Mouse (Mus musculus) forebrain, embryonic 11.5 days (tissue): ENCODE results near the gene Olfr317. TPM values are rescaled to one million over a fixed set of nuclear protein-coding genes. Genes with fewer than 3 reads are reported as not detected.
"Not testable (repeated sequence)": the region's sequence is repeated elsewhere in the genome, so short reads cannot be mapped to it uniquely, and the experiment has no call there.

ENCODE experiments used
- ATAC-seq: fragments of 200-750 bp; cut with Nextera tagmentation; replicated peaks from 2 replicates; pipeline ENCODE4 v1.8.0; 2017; ENCODE audit warnings: moderate TSS enrichment; ENCODE audit not compliant: low FRiP score
- DNase-seq: peaks from one replicate; pipeline ENCODE4 v3.0.0-alpha.2; 2017; ENCODE audit warnings: low spot score
- H3K27ac ChIP-seq: fragments of 300-500 bp; sonication (generic); 2 replicates; pipeline ENCODE4 v1.5.1; 2014; ENCODE audit warnings: low read depth, low read length
- H3K27me3 ChIP-seq: fragments of 300-500 bp; sonication (generic); 2 replicates; pipeline ENCODE4 v1.6.1; 2014; ENCODE audit warnings: mild to moderate bottlenecking, low read length, mixed read lengths; ENCODE audit not compliant: control insufficient read depth, insufficient read depth
- H3K36me3 ChIP-seq: fragments of 300-500 bp; sonication (generic); 2 replicates; pipeline ENCODE4 v1.6.1; 2014; ENCODE audit warnings: mild to moderate bottlenecking, low read length, moderate library complexity, mixed read lengths; ENCODE audit not compliant: control insufficient read depth, insufficient read depth
- H3K4me1 ChIP-seq: fragments of 300-500 bp; sonication (generic); replicated peaks from 2 replicates; pipeline ENCODE4 v1.6.1; 2014; ENCODE audit warnings: low read length, mixed read lengths; ENCODE audit not compliant: control insufficient read depth, insufficient read depth
- H3K4me2 ChIP-seq: fragments of 300-500 bp; sonication (generic); 2 replicates; pipeline ENCODE4 v1.6.1; 2014; ENCODE audit warnings: low read depth, mild to moderate bottlenecking, low read length, moderate library complexity, mixed read lengths; ENCODE audit not compliant: severe bottlenecking
- H3K4me3 ChIP-seq: fragments of 300-500 bp; sonication (generic); 2 replicates; pipeline ENCODE4 v1.5.1; 2014; ENCODE audit warnings: low read depth, low read length
- H3K9ac ChIP-seq: fragments of 300-500 bp; sonication (generic); 2 replicates; pipeline ENCODE4 v1.6.1; 2014; ENCODE audit warnings: low read length
- H3K9me3 ChIP-seq: fragments of 300-500 bp; sonication (generic); 2 replicates; pipeline ENCODE4 v1.6.1; 2016; ENCODE audit warnings: low read length, mixed read lengths; ENCODE audit not compliant: control insufficient read depth
- WGBS: fragments of 180-500 bp; shearing (Covaris S2); extraction: QIAGEN DNeasy Blood & Tissue Kit; methylation state at CpG from one replicate; pipeline ENCODE4 v1.1.7; 2014; 5-methylcytosine and 5-hydroxymethylcytosine counted together
- polyA plus RNA-seq: library from polyadenylated mRNA; unstranded; fragments of >200 nt; fragmentation: Nextera tagmentation; extraction: Ambion mirVana; gene quantifications from 2 replicates; pipeline ENCODE4 v1.2.1, GENCODE M21; 2014

Olfr317 gene
- polyA plus RNA-seq, 1 experiment from 2014 or later: not detected

DNA sequence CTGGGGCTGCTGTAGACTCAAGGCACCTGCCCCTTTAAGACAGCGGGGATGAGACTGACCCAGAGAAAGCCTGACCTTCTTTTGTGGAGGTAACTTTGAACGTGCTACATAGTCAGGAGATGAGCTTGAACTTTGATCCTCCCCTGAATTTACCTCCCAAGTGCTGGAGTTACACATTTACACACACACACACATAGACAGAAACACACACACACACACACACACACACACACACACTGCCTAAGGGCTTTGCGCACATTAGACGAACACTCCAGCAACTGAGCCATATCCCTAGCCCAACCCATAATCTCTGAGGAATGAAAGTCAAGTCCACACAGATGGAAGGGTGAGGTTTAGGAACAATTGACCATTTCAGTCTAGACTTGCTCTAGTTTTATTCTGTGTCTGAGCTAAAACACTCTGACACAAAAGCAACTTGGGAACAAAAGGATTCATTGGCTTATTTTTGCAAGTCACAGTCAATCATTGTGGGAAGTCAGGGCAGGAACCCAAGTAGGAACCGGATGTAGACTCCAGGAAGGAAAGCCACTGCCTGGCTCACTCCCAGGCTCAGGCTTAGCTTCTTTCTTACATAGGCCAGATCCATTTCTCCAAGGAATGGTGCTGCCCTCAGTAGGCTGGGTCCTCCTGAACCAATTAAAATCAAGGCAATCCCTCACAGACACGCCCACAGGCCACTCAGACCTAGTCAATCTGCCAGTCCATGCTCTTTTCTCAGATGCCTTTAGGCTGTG is 10.9 kb downstream of the Olfr317 start:
- H3K4me2 ChIP-seq, H3K9ac ChIP-seq, H3K36me3 ChIP-seq, H3K4me3 ChIP-seq, DNase-seq, H3K9me3 ChIP-seq, H3K27me3 ChIP-seq, H3K27ac ChIP-seq, H3K4me1 ChIP-seq, ATAC-seq: not testable (repeated sequence)
- WGBS: 85% methylated on average over 6 of the region's 6 CpGs

DNA sequence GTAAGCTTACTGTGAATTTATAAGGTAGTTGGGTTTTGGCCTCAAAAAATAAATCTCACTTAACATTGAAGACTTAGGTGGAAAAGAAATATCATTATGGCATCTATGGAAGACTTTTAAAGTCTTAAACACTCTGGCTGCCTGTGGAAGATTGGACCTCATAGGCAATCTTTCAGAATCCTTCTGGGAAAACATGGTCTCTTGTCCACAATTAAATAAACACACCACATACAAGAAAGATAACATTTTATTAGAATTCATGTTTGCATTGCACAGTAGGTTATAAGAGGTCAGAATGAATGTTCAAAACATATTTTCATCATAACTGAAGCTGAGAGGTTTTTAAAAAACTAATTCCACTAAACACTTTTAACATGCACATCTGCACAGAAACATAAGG is 15.1 kb downstream of the Olfr317 start, which contains the start of gene Olfr318:
Gene Olfr318, minus strand, starts transcription at position 101 of the 400 bp plus-strand sequence.
- no peak within 1 kb of the TSS for H3K27ac ChIP-seq
- no peaks in the 10 kb centered on the region for H3K9me3 ChIP-seq
- ATAC-seq: no peak
- H3K27me3 ChIP-seq: no peaks in the 10 kb centered on the region
- no peak within 1 kb of the TSS for H3K9ac ChIP-seq
- H3K4me2 ChIP-seq: no peak within 1 kb of the TSS
- H3K4me3 ChIP-seq: no peak within 1 kb of the TSS
- H3K4me1 ChIP-seq: no peaks in the 10 kb centered on the region
- no peak for DNase-seq
- no peaks in the 10 kb centered on the region for H3K36me3 ChIP-seq

DNA sequence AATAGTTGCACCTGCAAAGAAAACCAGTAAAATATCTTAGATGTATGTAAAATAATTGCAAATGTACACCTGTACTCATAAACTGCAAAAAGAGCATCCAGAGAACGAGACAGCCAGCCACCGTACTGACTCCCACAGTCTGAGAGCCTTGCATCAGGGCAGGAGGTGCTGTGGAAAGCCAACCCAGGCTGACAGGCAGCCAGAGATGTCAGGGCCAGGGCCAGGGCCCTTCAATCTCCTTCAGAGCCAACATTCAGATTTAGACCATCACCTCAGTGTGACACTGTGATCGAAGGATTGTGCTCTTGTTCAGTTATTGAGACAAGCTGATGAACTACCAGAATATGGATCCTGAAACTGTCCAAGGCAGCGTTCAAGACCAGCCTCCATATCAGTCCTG is 19.3 kb downstream of the Olfr317 start:
- H3K27me3 ChIP-seq: no peaks in the 10 kb centered on the region
- no peak overlapping the region for H3K27ac ChIP-seq
- ATAC-seq: no peak
- H3K4me3 ChIP-seq: no peak overlapping the region
- 92% methylated on average over 4 of the region's 4 CpGs for WGBS
- H3K4me1 ChIP-seq: no peaks in the 10 kb centered on the region
- no peaks in the 10 kb centered on the region for H3K36me3 ChIP-seq
- H3K9ac ChIP-seq: no peak overlapping the region
- no peak overlapping the region for H3K4me2 ChIP-seq
- no peaks in the 10 kb centered on the region for H3K9me3 ChIP-seq
- DNase-seq: no peak

- not testable (repeated sequence) for H3K4me1 ChIP-seq, H3K9me3 ChIP-seq, H3K27ac ChIP-seq, DNase-seq, ATAC-seq, H3K4me3 ChIP-seq, H3K4me2 ChIP-seq, H3K27me3 ChIP-seq, H3K9ac ChIP-seq, H3K36me3 ChIP-seq
- 86% methylated on average over 6 of the region's 7 CpGs for WGBS
Observed at GRCm38 (mm10) chr11:58717723-58718122, 21.3 kb downstream of the Olfr317 start.

DNA sequence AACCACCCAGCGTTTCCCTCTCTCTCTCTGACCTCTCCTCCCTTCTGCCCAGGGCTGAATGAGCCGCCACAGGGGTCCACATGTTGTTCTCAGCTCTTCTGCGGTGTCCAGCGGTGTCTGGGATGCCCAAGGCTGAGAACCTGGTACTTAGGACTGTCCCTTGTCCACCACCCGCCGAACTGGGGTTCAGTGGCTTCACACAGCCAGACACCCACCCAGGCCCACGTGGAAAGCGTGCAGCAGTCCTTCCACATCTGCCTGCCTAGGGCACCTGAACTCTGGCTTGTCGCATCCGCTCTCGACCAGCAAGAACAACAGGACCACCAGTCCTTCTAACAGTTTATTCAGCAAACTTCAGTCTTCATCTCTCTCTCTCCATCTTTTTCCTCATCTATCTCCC is 29.9 kb downstream of the Olfr317 start:
- no peaks in the 10 kb centered on the region for H3K4me1 ChIP-seq
- DNase-seq: no peak
- no peak overlapping the region for H3K9ac ChIP-seq
- H3K4me2 ChIP-seq: no peak overlapping the region
- H3K27ac ChIP-seq: no peak overlapping the region
- no peaks in the 10 kb centered on the region for H3K27me3 ChIP-seq
- no peaks in the 10 kb centered on the region for H3K9me3 ChIP-seq
- no peak overlapping the region for H3K4me3 ChIP-seq
- no peaks in the 10 kb centered on the region for H3K36me3 ChIP-seq
- WGBS: 79% methylated on average over 11 of the region's 11 CpGs
- no peak for ATAC-seq

DNA sequence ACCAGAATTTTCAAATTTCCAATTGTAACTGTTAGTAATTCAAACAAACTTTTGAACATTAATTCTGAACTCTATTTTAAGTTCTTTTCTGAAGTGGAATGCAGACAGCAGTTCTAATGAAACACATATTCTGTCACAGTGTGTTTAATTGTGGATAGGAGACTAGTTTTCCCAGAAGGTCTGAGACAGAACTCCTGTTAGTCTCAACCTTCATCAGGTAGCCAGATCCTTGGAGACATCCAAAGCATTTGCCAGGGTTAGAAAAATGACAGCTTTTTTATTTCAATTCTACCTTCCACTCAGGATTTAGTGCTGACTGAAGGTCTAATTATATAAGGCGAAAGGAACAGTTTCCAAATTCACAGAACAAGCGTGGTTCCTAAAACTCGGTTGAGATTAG is 40.1 kb downstream of the Olfr317 start, which contains the start of gene Olfr319:
Gene Olfr319, plus strand, starts transcription at position 301 of the 400 bp plus-strand sequence.
- WGBS: 91% methylated on average over 3 of the region's 3 CpGs
- no peak for ATAC-seq
- Histone ChIP-seq H3K36me3 (no peaks in the 10 kb centered on the region), H3K4me3 (no peak within 1 kb of the TSS), H3K4me1 (no peaks in the 10 kb centered on the region), H3K9ac (no peak within 1 kb of the TSS), H3K9me3 (no peaks in the 10 kb centered on the region; the same call in 1 of the 2 replicates), H3K4me2 (no peak within 1 kb of the TSS), H3K27ac (no peak within 1 kb of the TSS), H3K27me3 (no peaks in the 10 kb centered on the region)
- no peak for DNase-seq

Other genes with a start within 250 kb of the Olfr317 start
- gene Olfr332, start 246.7 kb downstream of the Olfr317 start, polyA plus RNA-seq: not detected in 2 replicates
- not detected in 2 replicates for gene Olfr331, start 236.6 kb downstream of the Olfr317 start, polyA plus RNA-seq
- gene Olfr330, start 204.4 kb downstream of the Olfr317 start, polyA plus RNA-seq: not detected in 2 replicates
- not detected in 2 replicates for gene Olfr329-ps, start 192.8 kb downstream of the Olfr317 start, polyA plus RNA-seq
- 0.07 and 0.12 TPM in 2 replicates for gene Olfr328, start 183.6 kb downstream of the Olfr317 start, polyA plus RNA-seq
- not detected in 2 replicates for gene Olfr224, start 168.7 kb downstream of the Olfr317 start, polyA plus RNA-seq
- gene Olfr325, start 161.5 kb downstream of the Olfr317 start, polyA plus RNA-seq: not detected in 2 replicates
- gene Olfr324, start 144.1 kb downstream of the Olfr317 start, polyA plus RNA-seq: not detected in 2 replicates
- gene 2210407C18Rik, start 123.1 kb downstream of the Olfr317 start, polyA plus RNA-seq: not detected in 2 replicates
- not detected in 2 replicates for gene Olfr323, start 108.7 kb downstream of the Olfr317 start, polyA plus RNA-seq
- 0.55 and 0.60 TPM in 2 replicates for gene Trim58, start 98.7 kb downstream of the Olfr317 start, polyA plus RNA-seq
- gene Olfr322, start 80.4 kb downstream of the Olfr317 start, polyA plus RNA-seq: not detected in 2 replicates
- gene Olfr320, start 58.1 kb downstream of the Olfr317 start, polyA plus RNA-seq: not detected in 2 replicates
- gene Olfr319, start 40.0 kb downstream of the Olfr317 start, polyA plus RNA-seq: not detected in 2 replicates
- not detected in 2 replicates for gene Olfr318, start 15.2 kb downstream of the Olfr317 start, polyA plus RNA-seq
- not detected in 2 replicates for gene Olfr316, start 13.5 kb upstream of the Olfr317 start, polyA plus RNA-seq
- not detected in 2 replicates for gene Olfr315, start 34.0 kb upstream of the Olfr317 start, polyA plus RNA-seq
- gene Olfr314, start 43.7 kb upstream of the Olfr317 start, polyA plus RNA-seq: not detected in 2 replicates
- 1.8 and 2.0 TPM in 2 replicates for gene Fam183b, start 62.7 kb upstream of the Olfr317 start, polyA plus RNA-seq
- 0.07 TPM in 1 of 2 replicates, not detected in the other for gene Olfr313, start 75.8 kb upstream of the Olfr317 start, polyA plus RNA-seq
- gene Olfr312, start 90.0 kb upstream of the Olfr317 start, polyA plus RNA-seq: not detected in 2 replicates
- not detected in 2 replicates for gene Olfr311, start 100.0 kb upstream of the Olfr317 start, polyA plus RNA-seq
- 11.9 and 15.2 TPM in 2 replicates for gene Gm12258, start 107.9 kb upstream of the Olfr317 start, polyA plus RNA-seq
- 10.5 and 12.8 TPM in 2 replicates for gene 2810021J22Rik, start 128.0 kb upstream of the Olfr317 start, polyA plus RNA-seq
- gene Zfp39, start 165.0 kb upstream of the Olfr317 start, polyA plus RNA-seq: 8.1 and 8.8 TPM in 2 replicates
- not detected in 2 replicates for gene Btnl10, start 178.7 kb upstream of the Olfr317 start, polyA plus RNA-seq
- gene Rnf187, start 199.7 kb upstream of the Olfr317 start, polyA plus RNA-seq: 386 and 426 TPM in 2 replicates
- 84.9 and 93.6 TPM in 2 replicates for gene Hist3h2ba, start 209.7 kb upstream of the Olfr317 start, polyA plus RNA-seq
- 52.9 and 54.1 TPM in 2 replicates for gene Hist3h2a, start 215.5 kb upstream of the Olfr317 start, polyA plus RNA-seq
- 0.21 and 0.75 TPM in 2 replicates for gene Trim17, start 215.5 kb upstream of the Olfr317 start, polyA plus RNA-seq
- 17.3 and 20.5 TPM in 2 replicates for gene Trim11, start 238.9 kb upstream of the Olfr317 start, polyA plus RNA-seq